Mouse (Mus musculus) embryo, embryonic 10 days (tissue): Measurements from ENCODE around the gene Abhd4.
"Not testable (repeated sequence)": the region's sequence is repeated elsewhere in the genome, so short reads cannot be mapped to it uniquely, and the experiment has no call there.

Experiments
- DNase-seq: peaks from one replicate; pipeline ENCODE4 v3.0.0-alpha.2; 2015; ENCODE audit warnings: low spot score

The Abhd4 gene

DNA sequence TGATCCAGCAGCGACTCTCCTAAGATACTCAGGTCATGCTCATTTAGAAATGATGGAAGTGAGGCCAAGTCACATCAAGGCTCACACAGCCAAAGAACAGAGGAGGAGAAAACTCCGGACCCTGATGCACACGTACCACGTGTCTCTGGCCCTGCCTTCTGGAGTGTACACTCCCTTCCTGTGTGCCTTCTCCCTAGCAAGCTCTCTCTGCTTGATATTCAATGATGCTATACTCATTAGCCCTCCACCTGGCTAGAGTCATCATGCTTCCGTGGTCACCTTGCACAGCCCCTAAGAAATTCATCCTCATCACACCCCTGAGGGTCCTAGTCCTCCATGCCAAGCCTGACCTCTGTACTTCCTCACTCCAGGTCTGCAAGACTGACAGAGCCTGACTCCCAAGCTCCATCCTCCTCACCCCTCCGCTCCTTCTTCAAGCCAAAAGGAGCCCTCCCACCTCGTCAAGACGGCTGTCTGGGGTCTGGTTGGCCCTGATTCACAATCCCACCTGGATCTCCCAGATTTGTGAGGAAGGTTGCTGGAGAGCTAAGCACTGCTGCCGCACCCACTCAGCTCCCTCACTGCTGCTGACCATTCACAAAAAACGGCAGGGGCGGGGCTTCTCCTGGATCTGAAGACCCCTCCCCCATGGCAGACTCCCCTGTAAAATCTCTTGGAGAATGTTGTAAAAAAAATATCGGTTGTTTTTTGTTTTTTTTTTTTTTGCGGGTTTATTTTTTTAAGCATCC, 30.5 kb upstream of the Abhd4 start:
- no peak for DNase-seq

DNA sequence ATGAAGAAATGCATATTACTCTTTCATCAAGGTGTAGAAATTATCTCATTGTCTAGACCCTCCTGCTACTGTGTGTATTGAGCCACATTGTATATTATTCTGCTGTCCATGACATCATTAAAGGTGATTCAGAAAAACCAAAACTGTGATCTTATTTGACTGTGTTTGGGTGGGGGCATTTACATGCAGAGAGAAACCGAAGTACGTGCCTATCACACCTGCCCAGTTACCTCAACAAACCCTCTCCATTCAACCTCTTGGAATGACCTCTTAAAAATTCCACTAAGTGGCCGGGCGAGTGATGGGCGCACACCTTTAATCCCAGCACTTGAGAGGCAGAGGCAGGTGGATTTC, 29.9 kb upstream of the Abhd4 start:
- DNase-seq: no peak

DNA sequence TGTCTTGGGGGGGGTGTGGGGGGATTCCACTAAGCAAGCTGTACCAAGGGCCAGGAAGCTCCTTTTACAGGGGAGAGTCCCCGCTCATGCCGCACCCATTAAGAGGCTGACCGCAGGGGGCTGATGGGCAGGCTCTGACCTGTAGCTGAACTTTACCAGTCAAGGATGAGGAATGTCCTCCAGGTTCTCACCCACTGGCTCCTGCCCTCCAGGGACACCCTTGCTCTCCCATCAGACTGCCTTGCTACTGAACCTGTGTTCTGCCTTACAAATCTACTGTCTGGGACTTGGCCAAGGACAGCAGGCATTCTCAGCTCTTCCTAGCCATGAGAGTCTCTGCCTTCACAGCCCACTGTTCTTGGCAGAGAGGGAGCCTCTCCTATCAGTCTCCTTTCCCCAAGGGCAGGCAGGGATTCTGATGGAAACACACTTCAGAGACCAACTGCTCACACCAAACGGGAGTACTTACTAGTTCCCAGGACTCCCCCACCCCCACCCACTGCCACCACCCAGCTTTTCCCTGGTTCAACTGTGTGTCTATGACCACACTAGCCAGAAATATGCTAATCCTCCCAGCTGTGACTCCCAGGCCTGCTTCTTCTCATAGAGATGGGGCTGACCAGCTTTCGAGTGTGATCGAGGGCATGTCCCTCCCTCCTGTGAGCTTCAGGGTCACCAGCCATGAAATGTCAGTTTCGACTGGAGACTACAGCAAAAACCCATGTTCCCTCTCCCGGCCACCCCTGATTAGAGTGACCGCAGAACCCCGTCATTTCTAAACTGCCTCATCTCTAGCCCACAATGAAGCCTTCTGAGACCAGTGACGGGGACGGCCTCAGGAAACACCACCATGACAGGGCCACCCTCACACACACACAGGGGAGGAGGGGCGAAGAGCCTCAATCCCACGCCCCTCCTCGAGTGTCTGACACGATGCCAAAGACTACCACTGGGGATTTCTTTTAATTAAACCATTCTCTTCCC, 29.2 kb upstream of the Abhd4 start:
- DNase-seq: peak; percentile 27

DNA sequence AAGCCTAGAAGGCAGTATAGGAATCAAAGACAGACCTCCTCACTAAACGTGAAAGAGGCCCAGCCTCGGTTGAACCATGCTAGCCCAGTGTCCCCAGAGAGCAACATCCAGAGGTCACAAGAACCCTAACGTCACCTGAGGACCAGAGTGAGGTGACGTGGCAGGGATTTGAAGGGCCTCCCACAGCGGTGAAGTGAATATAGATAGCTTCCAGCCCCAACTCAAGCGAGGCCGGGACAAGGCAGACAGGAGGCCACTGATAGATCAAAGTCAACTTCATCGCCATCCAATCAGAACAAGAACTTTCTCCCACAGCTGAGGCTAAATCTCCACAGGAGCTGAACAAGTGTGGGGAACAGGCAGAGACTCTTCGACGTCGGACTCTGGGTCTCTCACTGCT, 28.3 kb upstream of the Abhd4 start:
- no peak for DNase-seq

DNA sequence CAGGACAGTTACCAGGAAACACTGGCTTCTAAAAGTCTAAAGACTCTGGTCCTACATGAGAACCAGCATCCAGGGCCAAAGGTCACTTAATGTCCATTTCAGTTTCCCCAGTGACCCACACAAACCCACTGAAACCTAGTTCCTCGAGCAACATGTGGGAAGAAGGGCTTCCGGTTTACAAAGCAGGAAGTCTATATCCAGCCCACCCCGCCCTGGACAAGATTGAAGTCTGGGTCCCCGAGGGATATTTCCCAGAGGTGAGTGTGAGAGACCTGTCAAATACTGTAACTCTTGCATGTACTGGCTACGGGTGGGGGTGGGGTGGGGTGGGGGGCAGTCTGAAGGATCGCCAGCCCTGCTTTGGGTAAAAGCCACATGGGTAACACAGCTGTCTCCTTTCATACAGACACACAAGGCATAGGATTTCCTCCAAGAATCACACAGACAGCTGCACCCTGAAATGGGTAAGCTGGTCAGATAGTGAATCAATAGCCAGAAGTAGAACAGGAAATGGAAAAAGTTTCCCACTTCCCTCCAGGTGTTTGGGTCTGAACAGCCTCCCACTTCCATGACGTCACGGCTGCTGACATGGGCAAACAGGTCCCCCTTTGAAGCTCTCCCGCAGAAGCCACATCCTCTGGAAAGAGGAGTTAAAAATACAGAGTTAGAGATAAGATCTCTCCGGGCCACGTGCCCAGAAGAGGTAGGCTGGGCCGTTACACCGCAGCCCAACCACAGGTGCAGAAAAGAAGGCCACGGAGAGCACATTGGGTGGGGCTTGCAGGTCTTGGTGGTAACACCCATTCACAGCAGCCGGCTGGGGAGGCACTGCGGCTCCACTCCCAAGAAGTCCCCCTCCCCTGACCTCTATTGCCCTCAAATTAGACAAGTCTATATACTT, 26.8 kb upstream of the Abhd4 start:
- peak; percentile 12 for DNase-seq

DNA sequence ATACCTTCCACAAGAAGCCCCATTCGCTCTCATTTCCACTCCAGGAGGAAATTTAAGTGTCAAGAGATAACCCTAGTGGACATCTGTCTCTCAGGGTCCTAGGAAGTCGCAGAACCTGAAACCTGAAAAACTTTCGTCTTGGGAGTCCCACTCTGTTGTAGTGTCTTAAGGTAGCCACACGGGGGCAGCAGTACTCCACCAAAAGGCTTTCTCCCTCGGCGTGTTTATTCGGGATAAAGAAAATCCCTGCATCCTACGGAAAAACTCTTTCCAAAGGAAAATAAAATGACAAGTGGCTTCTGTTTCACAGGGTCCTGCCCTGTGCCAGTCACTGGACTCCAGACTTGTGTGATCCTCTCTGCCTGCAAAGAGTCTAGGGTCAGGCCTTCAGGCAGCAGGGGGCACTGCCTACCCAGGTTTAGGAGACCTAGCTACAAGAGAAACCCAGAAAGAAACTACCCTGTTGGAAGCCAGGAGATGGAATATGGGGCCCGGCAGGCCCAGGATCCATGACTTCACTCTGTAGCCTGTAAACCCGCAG, 26.0 kb upstream of the Abhd4 start:
- peak; percentile 78 for DNase-seq

DNA sequence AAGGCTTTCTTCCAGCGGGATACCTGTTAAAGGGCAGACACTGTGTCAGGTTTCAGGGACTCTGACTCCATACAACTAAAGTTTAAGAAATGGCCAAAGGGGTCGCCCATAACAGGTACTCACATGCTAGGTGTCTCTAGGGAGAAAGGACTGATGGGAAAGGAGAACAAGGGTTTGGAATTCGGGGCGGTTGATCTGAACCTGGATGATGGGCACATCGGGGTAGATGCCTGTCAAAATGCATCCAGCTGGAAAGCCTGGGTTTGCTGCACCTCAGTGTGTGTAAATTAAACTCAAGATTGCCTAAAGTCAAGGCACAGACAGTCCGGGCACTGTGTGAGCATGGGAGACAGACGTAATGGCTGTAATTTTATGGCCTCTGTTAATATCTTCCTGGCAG, 25.5 kb upstream of the Abhd4 start:
- no peak for DNase-seq

DNA sequence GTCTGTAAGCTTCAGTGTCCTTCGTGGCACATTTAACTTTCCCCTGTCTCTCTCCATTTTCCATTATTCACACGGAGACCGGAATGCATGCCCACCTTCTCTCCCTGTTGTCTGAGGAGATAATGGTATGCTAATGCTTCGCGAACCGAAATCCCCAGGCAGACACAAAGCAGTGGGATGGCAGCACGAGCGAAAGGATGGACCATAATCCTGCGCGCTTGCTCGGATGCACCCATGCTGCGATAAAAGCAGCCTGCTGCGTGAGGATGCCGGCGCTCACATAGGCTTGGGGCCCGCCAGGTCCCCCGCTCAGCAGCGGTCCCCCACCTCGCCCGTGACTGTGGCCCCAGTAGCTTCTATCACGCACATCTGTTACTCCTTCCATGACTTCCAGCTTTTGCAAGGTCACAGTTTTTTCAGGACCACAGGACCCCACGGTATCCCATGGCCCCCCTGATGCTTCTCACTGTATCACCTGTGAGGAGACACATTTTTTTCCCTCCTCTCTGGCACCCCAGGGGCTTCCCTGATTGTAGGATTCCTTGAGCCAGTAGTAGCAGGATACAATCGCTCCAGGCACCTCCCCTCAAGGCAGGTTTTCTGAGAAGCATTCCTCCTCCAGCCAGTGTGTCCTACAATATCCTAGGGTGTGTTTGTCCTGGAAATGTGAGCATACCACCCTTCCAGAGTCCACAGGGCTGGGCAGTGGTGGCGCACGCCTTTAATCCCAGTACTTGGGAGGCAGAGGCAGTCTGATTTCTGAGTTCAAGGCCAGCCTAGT, 24.9 kb upstream of the Abhd4 start:
- DNase-seq: peak; percentile 38

DNA sequence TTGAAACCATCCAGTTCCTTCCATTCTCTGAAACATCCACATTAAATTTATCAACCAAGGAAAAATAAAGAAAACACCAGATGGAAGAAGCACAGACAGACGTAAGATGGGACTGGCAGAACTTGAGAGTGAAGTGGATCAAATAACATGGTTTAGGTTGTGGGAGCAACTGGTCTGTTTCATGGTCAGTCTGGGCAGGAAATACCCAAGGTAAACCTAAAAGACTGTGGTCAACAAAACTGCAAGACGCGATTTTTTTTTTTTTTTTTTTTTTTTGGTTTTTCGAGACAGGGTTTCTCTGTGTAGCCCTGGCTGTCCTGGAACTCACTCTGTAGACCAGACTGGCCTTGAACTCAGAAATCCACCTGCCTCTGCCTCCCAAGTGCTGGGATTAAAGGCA, 24.1 kb upstream of the Abhd4 start:
- not testable (repeated sequence) for DNase-seq

DNA sequence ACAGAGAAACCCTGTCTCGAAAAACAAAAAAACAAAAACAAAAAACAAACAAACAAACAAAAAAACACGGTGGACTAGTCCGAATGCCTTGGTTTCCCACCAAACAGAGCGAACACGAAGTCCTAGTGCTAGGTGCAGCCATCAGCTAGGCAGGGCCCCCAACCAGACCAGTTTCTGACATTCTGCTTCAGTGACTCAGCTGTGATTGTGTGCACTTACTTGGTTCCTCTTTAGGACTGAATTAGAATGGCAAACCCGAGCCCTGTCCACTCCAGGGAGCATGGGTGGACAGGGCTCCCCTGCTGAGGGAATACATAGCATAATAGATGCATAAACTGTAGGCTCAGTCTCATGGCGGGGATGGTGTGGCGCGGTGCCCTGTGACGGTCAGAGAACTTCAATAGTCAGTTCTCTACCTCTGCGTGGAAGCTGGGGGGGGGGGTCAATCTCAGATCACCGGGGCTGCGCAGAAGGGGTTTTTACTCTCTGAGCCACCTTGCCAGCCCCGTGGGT, 23.3 kb upstream of the Abhd4 start:
- no peak for DNase-seq

DNA sequence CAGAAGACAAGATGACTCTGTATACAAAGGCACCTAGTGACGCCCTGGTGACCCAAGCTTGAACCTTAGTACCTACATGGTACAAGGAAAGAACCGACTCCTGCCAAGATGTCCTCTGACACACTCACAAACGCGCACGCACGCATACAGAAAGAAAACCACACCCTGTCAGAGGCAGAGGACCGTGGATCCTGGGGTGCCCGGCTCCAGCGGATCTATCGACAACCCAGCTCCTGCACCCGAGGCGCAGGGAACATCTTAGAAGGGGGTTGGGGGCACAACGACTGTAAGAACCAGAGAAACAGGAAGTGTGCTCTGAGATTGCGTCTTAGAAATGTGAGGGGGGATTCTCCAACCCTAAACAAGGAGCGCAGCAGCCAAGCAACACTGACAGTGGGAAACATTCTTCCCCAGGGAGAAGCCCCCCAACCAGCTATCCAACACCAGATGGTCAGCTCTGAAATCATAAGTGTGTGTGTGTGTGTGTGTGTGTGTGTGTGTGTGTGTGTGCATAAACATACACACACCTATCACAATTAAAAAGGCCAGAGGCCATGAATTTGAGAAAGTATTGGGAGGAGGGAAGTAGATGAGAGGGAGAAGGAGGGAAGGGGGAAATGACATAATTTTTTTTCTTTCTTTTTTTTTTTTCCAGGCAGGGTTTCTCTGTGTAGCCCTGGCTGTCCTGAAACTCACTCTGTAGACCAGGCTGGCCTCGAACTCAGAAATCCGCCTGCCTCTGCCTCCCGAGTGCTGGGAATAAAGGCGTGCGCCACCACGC, 22.6 kb upstream of the Abhd4 start:
- DNase-seq: no peak

DNA sequence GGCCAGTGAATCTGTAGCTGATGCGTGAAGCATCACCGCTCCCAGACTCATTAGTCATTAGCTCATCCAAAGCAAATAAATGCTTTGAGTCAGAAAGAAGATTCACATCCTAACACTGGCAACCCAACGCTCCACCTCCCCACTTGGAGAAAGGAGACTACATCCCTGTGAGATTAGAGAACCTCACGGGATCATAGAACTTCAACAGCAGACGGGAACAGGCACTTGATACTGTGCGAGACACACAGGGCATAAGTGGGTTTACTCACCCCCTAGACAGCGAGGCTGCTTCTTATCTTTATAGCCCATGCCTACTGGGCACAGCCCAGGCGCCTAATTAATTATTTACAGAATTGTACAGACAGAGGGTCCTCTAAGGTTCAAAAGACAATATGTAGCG, 21.8 kb upstream of the Abhd4 start:
- no peak for DNase-seq

DNA sequence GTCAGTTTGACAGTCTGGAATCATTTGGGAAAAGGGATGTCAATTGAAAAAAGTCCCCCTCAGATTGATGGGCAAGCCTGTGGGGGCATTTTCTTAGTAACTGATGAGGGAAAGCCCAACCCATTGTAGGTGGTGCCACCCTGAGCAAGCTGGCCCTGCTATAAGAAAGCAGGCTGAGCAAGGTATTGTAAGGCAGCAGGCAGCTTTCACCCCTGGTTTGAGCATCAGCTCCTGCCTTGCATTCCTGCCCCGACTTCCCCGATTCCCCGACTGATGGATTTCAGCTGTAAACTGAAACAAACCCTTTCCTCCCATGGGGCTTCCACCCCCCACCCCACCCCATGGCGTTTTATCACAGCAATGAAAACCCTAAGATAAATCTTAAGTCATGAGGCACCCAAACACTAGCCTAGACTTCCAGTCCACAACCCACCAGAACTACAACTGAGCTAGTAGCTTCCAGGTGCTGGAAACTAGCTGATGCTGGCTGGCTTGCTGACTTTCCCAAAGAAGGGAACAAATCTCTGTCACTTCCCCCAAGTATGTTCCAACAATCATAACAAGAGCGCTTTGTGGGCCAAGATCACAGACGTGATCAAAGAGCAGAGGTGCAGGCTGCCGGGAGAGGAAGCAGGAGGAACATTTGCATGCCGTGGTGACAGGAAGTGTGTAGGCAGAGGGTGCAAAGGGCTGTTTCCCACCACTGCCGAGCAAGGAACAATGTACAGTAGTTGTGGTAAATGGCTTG, 21.0 kb upstream of the Abhd4 start:
- DNase-seq: peak; percentile 42

DNA sequence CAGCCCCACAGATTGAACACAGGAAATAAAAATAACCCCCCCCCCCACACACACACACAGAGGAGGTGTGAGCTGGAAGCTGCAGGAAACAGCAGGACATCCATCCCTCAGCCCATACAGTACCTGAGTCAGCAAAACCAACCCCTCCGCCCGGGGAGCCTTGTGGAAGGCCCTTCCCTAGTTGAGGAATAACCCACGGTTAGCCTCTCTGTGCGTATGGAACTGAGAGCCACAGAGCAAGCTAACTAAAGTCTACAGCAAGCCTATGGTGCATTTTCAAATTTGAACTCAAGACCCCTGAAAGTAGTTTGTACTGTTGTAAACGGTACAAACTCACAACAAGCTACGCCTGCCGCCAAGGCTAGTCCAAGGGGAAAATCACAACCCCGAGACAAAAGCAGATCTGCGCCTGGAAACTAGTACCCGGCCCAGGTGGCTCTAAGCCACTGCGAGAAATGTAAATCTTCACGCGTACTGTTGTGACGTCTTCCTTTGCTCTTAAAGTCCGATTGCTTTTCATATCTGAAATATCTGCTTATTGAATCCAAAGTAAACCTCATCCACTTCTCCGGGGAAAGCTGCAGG, 20.3 kb upstream of the Abhd4 start:
- no peak for DNase-seq

DNA sequence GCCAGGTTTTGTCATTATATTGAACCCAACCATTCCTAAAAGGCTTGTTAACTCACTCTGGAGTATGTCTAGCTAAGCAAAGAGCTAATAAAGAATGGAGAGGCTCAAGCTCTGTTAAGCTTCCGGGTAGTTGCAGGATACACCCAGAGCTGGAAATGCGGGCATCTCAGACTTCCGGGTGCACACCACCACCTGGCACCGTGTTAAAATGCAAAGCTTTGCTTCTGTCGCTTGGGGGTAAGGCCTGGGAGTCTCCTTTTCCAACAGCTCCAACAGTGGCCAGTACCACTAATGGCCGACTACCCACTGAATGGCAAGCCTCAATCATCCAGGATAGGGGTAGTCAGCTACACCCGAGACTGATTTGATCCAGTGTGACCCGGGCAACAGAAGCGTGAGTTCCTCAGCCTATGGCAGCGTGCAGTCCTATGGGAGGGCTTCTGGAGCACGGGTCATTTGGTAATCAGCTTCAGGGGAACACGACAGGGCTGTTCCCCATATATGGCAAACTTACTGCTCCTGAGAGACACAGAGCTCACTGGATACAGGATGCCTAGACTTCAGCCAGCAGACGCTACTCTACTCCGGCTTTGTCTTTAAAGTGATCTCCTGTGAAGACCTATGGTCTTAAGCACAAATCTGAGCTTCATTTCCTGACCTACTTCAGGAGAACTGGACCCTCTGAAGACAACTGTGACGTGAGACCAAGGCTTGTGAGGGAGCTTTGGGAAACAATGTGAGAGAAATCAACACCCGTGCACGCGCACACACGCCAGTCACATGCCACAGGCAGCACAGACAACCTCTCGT, 19.6 kb upstream of the Abhd4 start:
- DNase-seq: no peak

DNA sequence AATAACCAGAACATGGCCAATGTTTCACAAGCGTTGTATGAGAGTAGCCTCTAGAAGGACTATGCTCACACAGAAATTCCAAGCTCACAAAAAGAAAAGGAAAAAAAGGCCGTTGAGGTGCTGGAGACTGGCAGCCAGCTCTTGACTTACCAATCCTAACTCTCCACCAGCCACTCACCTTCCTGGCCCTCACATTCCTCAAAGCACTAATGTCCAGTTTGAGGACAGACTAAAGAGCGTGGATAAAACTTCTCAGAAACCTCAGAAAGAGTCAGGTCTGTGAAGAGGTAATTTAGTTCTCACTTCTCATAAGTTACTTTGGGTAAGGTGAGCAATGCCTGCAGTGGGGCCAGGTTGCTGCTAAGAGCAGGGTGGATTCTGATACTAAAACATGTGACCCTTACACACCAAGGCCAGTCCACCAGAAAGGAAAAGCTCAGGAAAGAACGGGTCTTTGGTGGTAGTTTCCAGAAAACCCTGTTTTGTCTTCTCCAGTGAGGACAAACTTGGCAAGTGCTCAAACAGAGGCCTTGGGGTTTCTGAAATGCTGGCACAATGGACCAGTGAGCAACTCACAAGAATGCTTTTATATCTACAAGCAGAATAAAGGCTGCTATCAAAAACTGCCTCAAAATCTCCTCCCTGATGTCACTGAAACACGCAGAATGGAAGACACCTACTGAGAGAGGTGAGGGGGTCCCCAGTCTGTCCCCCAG, 18.0 kb upstream of the Abhd4 start:
- no peak for DNase-seq

DNA sequence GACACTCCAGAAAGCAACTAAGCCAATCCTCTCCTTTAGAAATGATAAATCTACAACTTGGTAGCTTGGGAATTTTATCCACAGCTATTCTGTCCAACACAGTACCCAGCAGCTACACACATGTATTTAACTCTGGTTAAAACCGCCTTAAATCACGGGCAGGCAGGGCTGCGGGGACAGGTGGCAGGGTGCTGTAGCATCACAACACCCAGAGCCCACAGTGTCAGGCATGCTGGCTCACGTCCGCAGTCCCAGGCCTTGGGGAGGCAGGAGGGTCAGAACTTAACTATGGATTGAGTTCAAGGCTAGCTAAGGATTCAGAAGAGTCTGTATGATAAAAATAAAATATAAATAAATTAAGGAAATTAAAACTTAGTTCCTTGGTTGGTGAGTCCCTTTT, 17.1 kb upstream of the Abhd4 start:
- DNase-seq: no peak
